Mouse (Mus musculus): ENCODE measurements around the gene Slc10a3. TPM values are rescaled to one million over a fixed set of nuclear protein-coding genes. Genes with fewer than 3 reads are reported as not detected.

The Slc10a3 gene
- polyA plus RNA-seq, 1 experiment from 2014 or later: 20.1 TPM

Other genes with a start within 250 kb of the Slc10a3 start
- gene Opn1mw, start 245.9 kb downstream of the Slc10a3 start, polyA plus RNA-seq (2015; fragmentation: Nextera tagmentation; extraction: Ambion mirVana): not detected in 2 replicates
- 16.6 and 16.7 TPM in 2 replicates for gene Mecp2, start 238.0 kb downstream of the Slc10a3 start, polyA plus RNA-seq (2015; fragmentation: Nextera tagmentation; extraction: Ambion mirVana)
- gene Tex28, start 205.5 kb downstream of the Slc10a3 start, polyA plus RNA-seq (2015; fragmentation: Nextera tagmentation; extraction: Ambion mirVana): not detected in 2 replicates
- 0.51 and 0.52 TPM in 2 replicates for gene Tktl1, start 196.1 kb downstream of the Slc10a3 start, polyA plus RNA-seq (2015; fragmentation: Nextera tagmentation; extraction: Ambion mirVana)
- 108 and 110 TPM in 2 replicates for gene Flna, start 123.5 kb downstream of the Slc10a3 start, polyA plus RNA-seq (2015; fragmentation: Nextera tagmentation; extraction: Ambion mirVana)
- gene Emd, start 118.7 kb downstream of the Slc10a3 start, polyA plus RNA-seq (2015; fragmentation: Nextera tagmentation; extraction: Ambion mirVana): 19.6 and 22.5 TPM in 2 replicates
- 838 and 891 TPM in 2 replicates for gene Rpl10, start 102.5 kb downstream of the Slc10a3 start, polyA plus RNA-seq (2015; fragmentation: Nextera tagmentation; extraction: Ambion mirVana)
- gene Taz, start 91.4 kb downstream of the Slc10a3 start, polyA plus RNA-seq (2015; fragmentation: Nextera tagmentation; extraction: Ambion mirVana): 66.0 and 71.6 TPM in 2 replicates
- gene Dnase1l1, start 91.0 kb downstream of the Slc10a3 start, polyA plus RNA-seq (2015; fragmentation: Nextera tagmentation; extraction: Ambion mirVana): 8.1 and 9.0 TPM in 2 replicates
- gene Atp6ap1, start 76.3 kb downstream of the Slc10a3 start, polyA plus RNA-seq (2015; fragmentation: Nextera tagmentation; extraction: Ambion mirVana): 87.8 and 92.3 TPM in 2 replicates
- 104 and 107 TPM in 2 replicates for gene Gdi1, start 68.4 kb downstream of the Slc10a3 start, polyA plus RNA-seq (2015; fragmentation: Nextera tagmentation; extraction: Ambion mirVana)
- gene Fam50a, start 60.3 kb downstream of the Slc10a3 start, polyA plus RNA-seq (2015; fragmentation: Nextera tagmentation; extraction: Ambion mirVana): 58.4 and 60.2 TPM in 2 replicates
- 0.83 and 0.96 TPM in 2 replicates for gene Plxna3, start 44.3 kb downstream of the Slc10a3 start, polyA plus RNA-seq (2015; fragmentation: Nextera tagmentation; extraction: Ambion mirVana)
- 123 and 138 TPM in 2 replicates for gene Lage3, start 19.7 kb downstream of the Slc10a3 start, polyA plus RNA-seq (2015; fragmentation: Nextera tagmentation; extraction: Ambion mirVana)
- 58.7 and 63.1 TPM in 2 replicates for gene Ubl4a, start 131 bp downstream of the Slc10a3 start, polyA plus RNA-seq (2015; fragmentation: Nextera tagmentation; extraction: Ambion mirVana)
- gene Fam3a, start 19.9 kb upstream of the Slc10a3 start, polyA plus RNA-seq (2015; fragmentation: Nextera tagmentation; extraction: Ambion mirVana): 22.7 and 23.2 TPM in 2 replicates
- gene Ikbkg, start 19.9 kb upstream of the Slc10a3 start, polyA plus RNA-seq (2015; fragmentation: Nextera tagmentation; extraction: Ambion mirVana): 22.7 and 25.1 TPM in 2 replicates
- gene G6pdx, start 55.8 kb upstream of the Slc10a3 start, polyA plus RNA-seq (2015; fragmentation: Nextera tagmentation; extraction: Ambion mirVana): 38.7 and 43.8 TPM in 2 replicates
- not detected in 2 replicates for gene Gm6880, start 108.0 kb upstream of the Slc10a3 start, polyA plus RNA-seq (2015; fragmentation: Nextera tagmentation; extraction: Ambion mirVana)
- gene Olfr1326-ps1, start 201.5 kb upstream of the Slc10a3 start, polyA plus RNA-seq (2015; fragmentation: Nextera tagmentation; extraction: Ambion mirVana): not detected in 2 replicates
- gene Olfr1325, start 219.3 kb upstream of the Slc10a3 start, polyA plus RNA-seq (2015; fragmentation: Nextera tagmentation; extraction: Ambion mirVana): not detected in 2 replicates

Data from thymus, postnatal 0 days (tissue).